Mouse (Mus musculus) kidney, postnatal 0 days (tissue): ENCODE results near the gene Hhat. TPM values are rescaled to one million over a fixed set of nuclear protein-coding genes. Genes with fewer than 3 reads are reported as not detected.
A peak's percentile ranks its signal among the peaks of the same experiment; 100 is the strongest.

ENCODE experiments used
- ATAC-seq: fragments of 200-750 bp; cut with Nextera tagmentation; replicated peaks from 2 replicates; pipeline ENCODE4 v1.8.0; 2017; ENCODE audit warnings: low read depth, moderate number of reproducible peaks, moderate TSS enrichment, moderate library complexity; ENCODE audit not compliant: low FRiP score
- DNase-seq: peaks from one replicate; pipeline ENCODE4 v3.0.0-alpha.2; 2016; ENCODE audit warnings: low spot score
- H3K27ac ChIP-seq: fragments of 300-500 bp; sonication (generic); 2 replicates; pipeline ENCODE4 v1.5.1; 2014; ENCODE audit warnings: mild to moderate bottlenecking
- H3K27me3 ChIP-seq: fragments of 300-500 bp; sonication (generic); 2 replicates; pipeline ENCODE4 v1.6.1; 2014; ENCODE audit warnings: low read length, mixed read lengths; ENCODE audit not compliant: insufficient read depth
- H3K36me3 ChIP-seq: fragments of 300-500 bp; sonication (generic); 2 replicates; pipeline ENCODE4 v1.6.1; 2014; ENCODE audit warnings: low read length, mixed read lengths; ENCODE audit not compliant: insufficient read depth
- H3K4me1 ChIP-seq: fragments of 300-500 bp; sonication (generic); replicated peaks from 2 replicates; pipeline ENCODE4 v1.6.1; 2014; ENCODE audit warnings: antibody characterized with exemption, low read length, mixed read lengths; ENCODE audit not compliant: insufficient read depth
- H3K4me2 ChIP-seq: fragments of 300-500 bp; sonication (generic); 2 replicates; pipeline ENCODE4 v1.6.1; 2014; ENCODE audit warnings: mild to moderate bottlenecking, low read length, moderate library complexity, mixed read lengths
- H3K4me3 ChIP-seq: fragments of 300-500 bp; sonication (generic); replicated peaks from 2 replicates; pipeline ENCODE4 v1.5.1; 2014; ENCODE audit warnings: low read depth, low read length
- H3K9ac ChIP-seq: fragments of 300-500 bp; sonication (generic); 2 replicates; pipeline ENCODE4 v1.6.1; 2014; ENCODE audit warnings: low read depth, low read length
- H3K9me3 ChIP-seq: fragments of 300-500 bp; sonication (generic); replicated peaks from 2 replicates; pipeline ENCODE4 v1.6.1; 2016; ENCODE audit warnings: low read length, inconsistent platforms, mixed read lengths
- CTCF ChIP-seq: IDR thresholded peaks from 2 replicates; pipeline ENCODE4 v1.5.1; 2016; ENCODE audit warnings: antibody characterized with exemption, low read depth, mild to moderate bottlenecking, moderate library complexity
- WGBS: fragments of 180-500 bp; shearing (Covaris S2); extraction: QIAGEN DNeasy Blood & Tissue Kit; methylation state at CpG from one replicate; pipeline ENCODE4 v1.1.7; 2014; 5-methylcytosine and 5-hydroxymethylcytosine counted together
- polyA plus RNA-seq: library from polyadenylated mRNA; unstranded; fragments of >200 nt; fragmentation: Nextera tagmentation; extraction: Ambion mirVana; gene quantifications from 2 replicates; pipeline ENCODE4 v1.2.1, GENCODE M21; 2015

Hhat gene
- polyA plus RNA-seq, 1 experiment from 2014 or later = 13.5 TPM

DNA sequence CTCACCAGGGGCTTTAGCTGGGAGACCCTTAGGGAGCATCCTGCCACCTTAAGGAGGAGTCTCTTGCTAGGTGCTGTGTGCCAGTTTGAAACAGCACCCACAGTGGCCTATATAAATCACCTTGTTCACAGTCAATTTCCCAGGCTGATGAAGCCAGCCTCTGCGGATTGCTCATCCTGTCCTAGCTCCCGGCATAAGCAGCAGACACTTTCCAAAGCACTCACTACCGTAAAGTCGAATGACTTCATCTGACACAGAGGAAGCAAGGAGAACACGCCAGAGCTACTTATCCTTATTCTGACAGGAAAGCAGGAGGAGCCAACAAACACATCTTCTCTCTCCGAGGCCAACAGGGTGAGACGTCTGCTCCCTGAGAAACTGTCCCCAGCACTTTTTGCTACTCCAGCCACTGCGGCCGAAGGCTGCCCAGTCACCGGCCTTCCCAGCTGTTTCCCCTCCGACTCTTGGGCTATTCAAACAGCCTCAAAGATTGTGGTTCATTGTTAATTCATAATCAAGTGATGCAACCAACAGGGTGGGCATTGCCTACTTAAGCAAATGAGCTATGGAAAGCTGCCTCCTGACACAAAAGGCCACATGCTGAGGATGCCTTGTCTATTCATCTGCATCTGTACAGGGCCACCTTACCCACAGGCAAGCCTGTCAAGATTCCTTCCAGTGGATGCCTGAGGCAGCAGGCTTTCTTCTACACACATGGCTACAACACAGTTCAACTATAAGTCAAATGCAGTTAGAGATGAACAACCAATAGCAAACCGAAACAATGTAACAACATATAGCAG is 248.4 kb downstream of the Hhat start:
- no peak for TF ChIP-seq CTCF
- DNase-seq = peak; percentile 54
- WGBS = 37% methylated on average over 12 of the region's 12 CpGs

DNA sequence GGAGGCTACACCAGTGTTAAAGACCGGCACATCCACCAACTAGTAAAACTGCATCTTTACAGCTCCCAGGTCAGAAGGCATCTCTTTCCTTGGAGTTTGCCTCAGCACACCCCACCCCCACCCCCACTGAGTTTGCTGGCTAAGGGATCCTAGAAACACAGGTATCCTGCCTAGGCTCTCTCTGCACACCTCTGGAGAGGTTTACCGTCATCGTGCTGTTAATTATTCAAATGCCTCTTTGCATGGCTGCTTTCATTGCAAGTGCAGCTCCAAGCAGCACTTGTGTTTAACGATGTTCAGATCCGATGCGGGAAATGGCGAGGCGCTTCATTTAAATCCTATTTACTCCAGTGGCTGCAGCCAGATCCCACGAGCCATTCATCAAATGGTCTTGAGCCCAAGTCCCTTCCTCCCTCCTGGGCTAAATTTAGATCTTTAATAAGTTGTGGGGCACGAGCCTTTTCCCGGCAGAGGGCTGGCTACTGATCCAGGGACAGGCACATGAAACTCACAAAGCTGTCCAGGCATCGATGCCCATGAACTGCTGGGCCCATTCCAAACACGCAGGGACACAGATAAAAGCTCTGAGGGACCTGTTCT is 250.1 kb downstream of the Hhat start:
- 0 out of 2 replicates have a peak overlapping the region, but pooled peaks have one; percentile 7 for H3K4me2 ChIP-seq
- no peaks in the 10 kb centered on the region for H3K27me3 ChIP-seq
- no peak for TF ChIP-seq CTCF
- H3K4me1 ChIP-seq = peaks cover 7% of the 10 kb centered on the region; the same call in 1 of the 2 replicates
- H3K9ac ChIP-seq = no peak overlapping the region
- H3K9me3 ChIP-seq = no peaks in the 10 kb centered on the region
- no peak overlapping the region for H3K27ac ChIP-seq
- H3K4me3 ChIP-seq = no peak overlapping the region
- 15% methylated on average over 13 of the region's 13 CpGs for WGBS
- DNase-seq (peak; percentile 72), ATAC-seq (no peak)
- H3K36me3 ChIP-seq = no peaks in the 10 kb centered on the region

More for the DNA sequence above, 248.4 kb downstream of the Hhat start:
- H3K36me3 ChIP-seq = no peaks in the 10 kb centered on the region
- no peak overlapping the region for H3K4me2 ChIP-seq
- H3K4me1 ChIP-seq = peaks cover 7% of the 10 kb centered on the region; the same call in 1 of the 2 replicates
- ATAC-seq = no peak
- no peak overlapping the region for H3K27ac ChIP-seq
- H3K9ac ChIP-seq = no peak overlapping the region
- no peaks in the 10 kb centered on the region for H3K27me3 ChIP-seq
- H3K4me3 ChIP-seq = no peak overlapping the region
- no peaks in the 10 kb centered on the region for H3K9me3 ChIP-seq

- no peak overlapping the region for H3K4me3 ChIP-seq
- no peaks in the 10 kb centered on the region for H3K9me3 ChIP-seq
- H3K4me1 ChIP-seq = peaks cover 7% of the 10 kb centered on the region; the same call in 1 of the 2 replicates
- H3K27me3 ChIP-seq = no peaks in the 10 kb centered on the region
- H3K36me3 ChIP-seq = no peaks in the 10 kb centered on the region
- no peak for TF ChIP-seq CTCF
- no peak for DNase-seq
- WGBS = 71% methylated on average over 1 of the region's 1 CpGs
- H3K27ac ChIP-seq = no peak overlapping the region
- no peak overlapping the region for H3K9ac ChIP-seq
- no peak for ATAC-seq
- H3K4me2 ChIP-seq = no peak overlapping the region
These were observed 251.3 kb downstream of the Hhat start for GRCm38 (mm10) chr1:192519713-192520112.

DNA sequence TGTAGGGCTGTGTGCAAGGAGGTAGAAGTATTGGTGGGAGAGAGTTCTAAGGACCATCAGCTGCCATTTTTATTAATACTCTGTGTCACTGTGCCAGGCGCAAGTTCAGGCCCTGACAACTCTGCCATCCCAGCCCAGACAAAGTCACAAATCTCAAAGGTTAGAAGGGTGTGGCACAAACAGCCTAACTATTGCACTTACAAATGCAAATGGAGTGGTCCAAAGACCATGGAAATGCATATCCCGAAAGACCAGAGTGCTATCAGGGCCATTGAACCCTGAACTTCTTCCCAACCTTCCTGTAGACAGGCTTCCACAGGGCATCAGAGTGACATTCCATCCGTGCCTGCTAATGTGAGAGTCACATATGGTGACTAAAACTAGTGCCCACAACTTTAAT is 255.7 kb downstream of the Hhat start:
- no peak for DNase-seq
- H3K9me3 ChIP-seq = no peaks in the 10 kb centered on the region
- 0 out of 2 replicates have a peak, but pooled peaks cover 1% of the 10 kb centered on the region for H3K4me1 ChIP-seq
- H3K9ac ChIP-seq = no peak overlapping the region
- no peak for ATAC-seq
- TF ChIP-seq CTCF = no peak
- no peak overlapping the region for H3K4me2 ChIP-seq
- 80% methylated on average over 3 of the region's 3 CpGs for WGBS
- no peak overlapping the region for H3K27ac ChIP-seq
- H3K4me3 ChIP-seq = no peak overlapping the region
- no peaks in the 10 kb centered on the region for H3K36me3 ChIP-seq
- H3K27me3 ChIP-seq = no peaks in the 10 kb centered on the region

DNA sequence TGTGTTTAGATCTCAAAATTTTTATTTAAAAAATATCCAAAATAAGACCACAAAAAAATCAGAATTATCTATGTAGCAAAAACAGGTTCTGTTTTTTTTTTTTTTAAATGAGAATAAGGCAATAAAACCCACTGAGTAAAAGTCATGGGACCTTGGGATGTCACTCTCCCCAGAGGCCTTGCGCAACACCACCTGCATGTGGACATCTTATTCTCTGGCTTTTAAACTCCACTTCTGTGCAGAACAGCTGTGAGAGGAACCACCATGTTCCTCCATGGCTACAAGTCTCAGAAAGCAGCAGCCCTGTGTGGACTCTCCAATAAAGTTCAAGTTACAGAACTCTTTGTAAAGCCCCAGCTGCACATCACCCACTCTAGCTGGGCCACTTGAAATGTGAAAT is 258.2 kb downstream of the Hhat start:
- no peak overlapping the region for H3K4me3 ChIP-seq
- H3K9ac ChIP-seq = no peak overlapping the region
- H3K9me3 ChIP-seq = no peaks in the 10 kb centered on the region
- ATAC-seq = no peak
- H3K27me3 ChIP-seq = no peaks in the 10 kb centered on the region
- H3K27ac ChIP-seq = no peak overlapping the region
- 100% methylated on average over 1 of the region's 1 CpGs for WGBS
- no peaks in the 10 kb centered on the region for H3K36me3 ChIP-seq
- H3K4me1 ChIP-seq = no peaks in the 10 kb centered on the region
- H3K4me2 ChIP-seq = no peak overlapping the region
- no peak for DNase-seq
- TF ChIP-seq CTCF = no peak

DNA sequence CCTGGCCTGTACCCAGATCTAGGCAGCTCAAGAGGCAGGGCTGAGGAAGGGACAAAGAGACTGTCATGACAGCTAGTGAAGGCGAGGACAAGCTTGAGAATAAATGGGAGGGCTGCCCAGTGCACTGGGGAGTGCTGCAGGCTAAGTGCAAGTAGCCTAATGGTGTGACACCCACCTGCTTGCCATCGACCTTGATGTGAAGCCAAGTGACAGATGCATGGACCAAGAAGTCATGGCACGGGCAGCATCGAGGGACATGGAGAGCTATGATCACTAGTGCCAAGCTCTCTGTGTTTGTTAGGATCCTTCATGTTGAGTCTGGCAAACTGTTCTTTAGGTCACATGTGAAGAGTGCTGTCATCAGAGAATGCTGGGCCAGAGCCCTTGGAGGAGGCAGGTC is 267.4 kb downstream of the Hhat start:
- Histone ChIP-seq H3K36me3 (0 out of 2 replicates have a peak, but pooled peaks cover 2% of the 10 kb centered on the region), H3K27me3 (no peaks in the 10 kb centered on the region), H3K9me3 (no peaks in the 10 kb centered on the region), H3K4me2 (no peak overlapping the region), H3K9ac (no peak overlapping the region), H3K27ac (no peak overlapping the region), H3K4me1 (no peaks in the 10 kb centered on the region), H3K4me3 (no peak overlapping the region)
- ATAC-seq (no peak), DNase-seq (no peak)
- TF ChIP-seq CTCF = no peak
- WGBS = 96% methylated on average over 4 of the region's 4 CpGs
